Mouse (Mus musculus) embryonic facial prominence, embryonic 15.5 days (tissue): ENCODE measurements at regions not wholly inside any gene's neighbourhood (a gene's known extent, or its start where the extent isn't known, plus 50 kb on each side); places are given as distances from the start of the nearest gene placed in this dataset.
A peak's percentile ranks its signal among the peaks of the same experiment; 100 is the strongest.

Source experiments
- ATAC-seq: fragments of 200-750 bp; cut with Nextera tagmentation; 2 replicates; pipeline ENCODE4 v1.8.0; 2017; ENCODE audit warnings: low read depth, moderate TSS enrichment; ENCODE audit not compliant: insufficient number of reproducible peaks, low FRiP score, low TSS enrichment
- H3K27ac ChIP-seq: fragments of 300-500 bp; sonication (generic); replicated peaks from 2 replicates; pipeline ENCODE4 v1.5.1; 2015; ENCODE audit warnings: mild to moderate bottlenecking, inconsistent platforms
- H3K27me3 ChIP-seq: fragments of 300-500 bp; sonication (generic); 2 replicates; pipeline ENCODE4 v1.6.1; 2015; ENCODE audit warnings: inconsistent platforms
- H3K36me3 ChIP-seq: fragments of 300-500 bp; sonication (generic); 2 replicates; pipeline ENCODE4 v1.6.1; 2015; ENCODE audit warnings: mild to moderate bottlenecking, inconsistent platforms
- H3K4me1 ChIP-seq: fragments of 300-500 bp; sonication (generic); 2 replicates; pipeline ENCODE4 v1.6.1; 2015; ENCODE audit warnings: inconsistent platforms
- H3K4me2 ChIP-seq: fragments of 300-500 bp; sonication (generic); replicated peaks from 2 replicates; pipeline ENCODE4 v1.6.1; 2015; ENCODE audit warnings: mild to moderate bottlenecking, inconsistent platforms
- H3K4me3 ChIP-seq: fragments of 300-500 bp; sonication (generic); replicated peaks from 2 replicates; pipeline ENCODE4 v1.5.1; 2015; ENCODE audit warnings: mild to moderate bottlenecking, inconsistent platforms
- H3K9ac ChIP-seq: fragments of 300-500 bp; sonication (generic); 2 replicates; pipeline ENCODE4 v1.6.1; 2015; ENCODE audit warnings: inconsistent platforms
- H3K9me3 ChIP-seq: fragments of 300-500 bp; sonication (generic); replicated peaks from 2 replicates; pipeline ENCODE4 v1.6.1; 2016; ENCODE audit warnings: inconsistent platforms
- WGBS: fragments of 180-500 bp; shearing (Covaris S2); methylation state at CpG from one replicate; pipeline ENCODE4 v1.1.7; 2015; 5-methylcytosine and 5-hydroxymethylcytosine counted together

- 31% methylated on average over 4 of the region's 4 CpGs for WGBS
- Histone ChIP-seq H3K36me3 (no peaks in the 10 kb centered on the region), H3K4me1 (peaks cover 20% of the 10 kb centered on the region), H3K4me3 (no peak overlapping the region), H3K27ac (no peak overlapping the region), H3K27me3 (no peaks in the 10 kb centered on the region), H3K9me3 (no peaks in the 10 kb centered on the region), H3K9ac (no peak overlapping the region), H3K4me2 (no peak overlapping the region)
- ATAC-seq, result no peak
Measured at GRCm38 (mm10) chr9:59097564-59097963, 61.3 kb upstream of the Neo1 start.

- 33% methylated on average over 12 of the region's 12 CpGs for WGBS
- H3K9ac ChIP-seq, result no peak overlapping the region
- H3K4me1 ChIP-seq, result peaks cover 20% of the 10 kb centered on the region
- peak overlapping the region; percentile 65 for H3K27ac ChIP-seq
- H3K9me3 ChIP-seq, result no peaks in the 10 kb centered on the region
- no peaks in the 10 kb centered on the region for H3K27me3 ChIP-seq
- no peak overlapping the region for H3K4me3 ChIP-seq
- no peaks in the 10 kb centered on the region for H3K36me3 ChIP-seq
- H3K4me2 ChIP-seq, result no peak overlapping the region
- no peak; the same call in 1 of the 2 replicates for ATAC-seq
Measured at GRCm38 (mm10) chr9:59096551-59097268, 60.5 kb upstream of the Neo1 start.

DNA sequence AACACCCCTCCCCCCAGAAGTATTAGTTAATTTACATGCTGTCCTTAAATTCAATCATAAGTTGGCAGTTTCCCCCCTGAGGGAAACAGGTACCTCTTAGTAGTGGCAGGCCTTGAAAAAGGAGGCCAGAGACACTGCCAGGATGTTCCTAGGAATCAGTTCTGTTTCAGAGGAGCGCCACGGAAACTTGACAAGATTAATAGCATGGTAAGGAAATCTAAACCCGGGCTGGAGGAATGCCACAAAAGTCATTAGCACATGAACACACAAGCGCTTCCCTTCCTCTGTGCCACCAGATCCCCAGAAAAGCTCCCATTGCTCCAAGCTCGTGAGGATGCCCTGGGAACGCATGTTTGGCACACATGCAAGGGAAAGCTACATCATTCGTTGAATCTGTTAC, 59.4 kb upstream of the Neo1 start:
- 66% methylated on average over 7 of the region's 7 CpGs for WGBS

GRCm38 (mm10) chr9:59094106-59094505, 57.9 kb upstream of the Neo1 start:
- no peaks in the 10 kb centered on the region for H3K9me3 ChIP-seq
- no peak overlapping the region for H3K4me2 ChIP-seq
- peak overlapping the region; percentile 24; the same call in 1 of the 2 replicates for H3K27ac ChIP-seq
- no peak for ATAC-seq
- H3K4me1 ChIP-seq, result peaks cover 20% of the 10 kb centered on the region
- no peak overlapping the region for H3K9ac ChIP-seq
- no peaks in the 10 kb centered on the region for H3K36me3 ChIP-seq
- WGBS, result 47% methylated on average over 4 of the region's 4 CpGs
- H3K27me3 ChIP-seq, result no peaks in the 10 kb centered on the region
- H3K4me3 ChIP-seq, result no peak overlapping the region

More for the DNA sequence above, 59.4 kb upstream of the Neo1 start:
- Histone ChIP-seq H3K36me3 (no peaks in the 10 kb centered on the region), H3K27ac (0 out of 2 replicates have a peak overlapping the region, but pooled peaks have one; percentile 4), H3K9me3 (no peaks in the 10 kb centered on the region), H3K4me2 (no peak overlapping the region), H3K4me1 (peaks cover 20% of the 10 kb centered on the region), H3K9ac (no peak overlapping the region), H3K4me3 (no peak overlapping the region), H3K27me3 (no peaks in the 10 kb centered on the region)
- no peak for ATAC-seq

DNA sequence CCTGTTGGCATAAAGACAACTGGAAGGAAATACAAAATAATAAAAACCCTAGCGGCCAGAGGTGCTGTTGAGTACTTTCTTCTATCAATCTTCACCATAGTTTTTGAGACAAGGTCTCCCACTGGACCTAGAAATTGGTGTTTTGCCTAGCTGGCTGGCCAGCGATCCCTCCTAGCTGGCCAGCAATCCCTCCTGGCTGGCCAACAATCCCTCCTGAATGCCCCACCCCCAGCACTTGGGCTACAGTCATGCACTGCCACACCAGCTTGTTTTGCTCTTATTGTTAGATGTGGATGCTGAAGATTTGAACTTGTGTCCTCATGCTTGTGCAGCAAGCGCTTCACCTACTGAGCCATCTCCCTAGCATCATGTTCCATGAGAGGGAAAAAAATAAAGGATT, 54.9 kb upstream of the Neo1 start:
- 86% methylated on average over 3 of the region's 3 CpGs for WGBS

DNA sequence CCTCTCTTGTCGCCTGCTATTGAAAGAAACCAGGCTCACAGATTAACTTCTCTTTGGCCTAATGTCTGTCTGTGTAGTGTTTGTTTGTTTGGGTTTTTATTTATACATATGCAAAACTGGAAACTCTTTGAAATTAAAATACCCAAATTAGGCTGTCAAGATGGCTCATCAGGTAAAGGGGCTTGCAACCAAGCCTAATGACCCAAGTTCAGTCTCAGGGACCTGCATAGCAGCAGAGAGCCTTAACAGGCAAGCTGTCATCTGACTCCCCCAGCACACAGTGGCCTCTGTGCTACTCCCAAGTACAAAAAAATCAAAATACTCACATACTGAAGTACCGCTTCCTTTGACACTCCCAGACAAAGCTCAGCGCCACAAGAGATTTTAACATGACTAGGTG, 51.5 kb upstream of the Neo1 start:
- H3K36me3 ChIP-seq, result no peaks in the 10 kb centered on the region
- H3K27ac ChIP-seq, result no peak overlapping the region
- peaks cover 14% of the 10 kb centered on the region for H3K4me1 ChIP-seq
- H3K9ac ChIP-seq, result no peak overlapping the region
- no peak overlapping the region for H3K4me2 ChIP-seq
- no peak overlapping the region for H3K4me3 ChIP-seq
- WGBS, result 80% methylated on average over 3 of the region's 3 CpGs
- no peaks in the 10 kb centered on the region for H3K27me3 ChIP-seq
- no peaks in the 10 kb centered on the region for H3K9me3 ChIP-seq
- no peak for ATAC-seq

More for the DNA sequence above, 54.9 kb upstream of the Neo1 start:
- no peak overlapping the region for H3K4me2 ChIP-seq
- H3K27ac ChIP-seq, result no peak overlapping the region
- no peaks in the 10 kb centered on the region for H3K27me3 ChIP-seq
- no peak overlapping the region for H3K9ac ChIP-seq
- no peak overlapping the region for H3K4me3 ChIP-seq
- H3K4me1 ChIP-seq, result peaks cover 19% of the 10 kb centered on the region
- no peak for ATAC-seq
- no peaks in the 10 kb centered on the region for H3K36me3 ChIP-seq
- no peaks in the 10 kb centered on the region for H3K9me3 ChIP-seq

DNA sequence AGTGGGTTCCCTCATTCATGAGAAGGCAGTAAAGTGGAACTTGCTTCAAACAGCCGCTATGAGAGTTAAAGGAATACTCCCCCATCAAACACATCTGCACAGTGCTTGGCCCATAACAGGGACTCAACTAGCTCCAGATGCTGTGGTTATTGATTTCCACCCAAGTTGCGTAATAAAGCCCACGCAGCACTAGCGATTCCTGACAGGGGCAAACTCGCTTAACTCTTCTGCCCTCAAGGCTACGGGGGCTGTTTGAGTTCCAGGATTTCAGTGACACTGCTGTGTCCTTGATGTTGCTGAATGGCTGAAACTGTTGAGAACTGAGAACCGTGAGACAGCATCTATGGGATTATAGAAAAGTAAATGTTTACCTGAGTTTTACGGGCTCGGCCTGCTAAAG, 50.9 kb upstream of the Neo1 start:
- no peak overlapping the region for H3K4me2 ChIP-seq
- no peaks in the 10 kb centered on the region for H3K9me3 ChIP-seq
- no peaks in the 10 kb centered on the region for H3K27me3 ChIP-seq
- WGBS, result 21% methylated on average over 9 of the region's 9 CpGs
- H3K27ac ChIP-seq, result no peak overlapping the region; the same call in 1 of the 2 replicates
- ATAC-seq, result no peak
- H3K4me1 ChIP-seq, result peaks cover 14% of the 10 kb centered on the region
- no peak overlapping the region for H3K4me3 ChIP-seq
- H3K36me3 ChIP-seq, result no peaks in the 10 kb centered on the region
- H3K9ac ChIP-seq, result no peak overlapping the region

DNA sequence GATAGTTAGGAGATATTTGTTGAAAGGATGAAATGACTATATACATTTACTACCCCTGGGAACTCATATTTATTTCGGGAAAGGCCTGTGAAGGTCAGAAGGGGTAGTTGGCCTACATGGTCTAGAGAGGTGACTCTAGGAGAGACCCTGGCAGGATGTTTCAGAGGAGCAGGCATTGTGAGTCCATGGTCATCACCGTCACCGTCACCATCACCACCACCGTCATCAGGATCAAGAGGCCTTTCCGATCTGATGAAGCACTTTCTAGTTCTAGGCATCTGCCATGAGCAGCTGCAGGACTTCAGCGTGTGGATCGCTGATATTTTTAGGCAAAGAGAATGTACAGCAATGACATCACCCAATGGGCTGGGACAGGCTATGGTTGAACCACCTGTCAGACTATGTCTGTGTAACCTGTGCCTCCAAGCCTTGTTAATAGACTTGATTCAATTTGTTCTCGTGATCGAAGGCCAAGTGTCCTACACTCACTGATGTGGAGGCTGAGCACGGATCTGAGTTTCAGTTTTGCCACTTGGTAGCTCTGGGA, 50.4 kb upstream of the Neo1 start:
- Histone ChIP-seq H3K36me3 (no peaks in the 10 kb centered on the region), H3K4me1 (peaks cover 14% of the 10 kb centered on the region), H3K9me3 (no peaks in the 10 kb centered on the region), H3K4me2 (no peak overlapping the region), H3K4me3 (no peak overlapping the region), H3K9ac (no peak overlapping the region), H3K27ac (no peak overlapping the region; the same call in 1 of the 2 replicates), H3K27me3 (no peaks in the 10 kb centered on the region)
- WGBS, result 74% methylated on average over 10 of the region's 10 CpGs
- ATAC-seq, result no peak
